Mouse (Mus musculus) neutrophil, adult 5-6 weeks (primary cell): ENCODE data around the gene Iffo1. TPM values are rescaled to one million over a fixed set of nuclear protein-coding genes. Genes with fewer than 3 reads are reported as not detected.
A peak's percentile ranks its signal among the peaks of the same experiment; 100 is the strongest.

Experiments
- ATAC-seq: fragments of 151-379, 151-347 bp; 2 replicates; pipeline ENCODE4 v1.8.0; 2017; ENCODE audit warnings: mild to moderate bottlenecking, moderate TSS enrichment; ENCODE audit not compliant: insufficient number of reproducible peaks, poor library complexity, low FRiP score, severe bottlenecking; ENCODE audit errors: extremely low read depth
- total RNA-seq: library from RNA; stranded (forward); fragments of 200-1000 nt; gene quantifications from 2 replicates; pipeline ENCODE4 v1.2.3, GENCODE M21; 2017

The Iffo1 gene
- 36.6 and 37.5 TPM in 2 replicates for total RNA-seq

DNA sequence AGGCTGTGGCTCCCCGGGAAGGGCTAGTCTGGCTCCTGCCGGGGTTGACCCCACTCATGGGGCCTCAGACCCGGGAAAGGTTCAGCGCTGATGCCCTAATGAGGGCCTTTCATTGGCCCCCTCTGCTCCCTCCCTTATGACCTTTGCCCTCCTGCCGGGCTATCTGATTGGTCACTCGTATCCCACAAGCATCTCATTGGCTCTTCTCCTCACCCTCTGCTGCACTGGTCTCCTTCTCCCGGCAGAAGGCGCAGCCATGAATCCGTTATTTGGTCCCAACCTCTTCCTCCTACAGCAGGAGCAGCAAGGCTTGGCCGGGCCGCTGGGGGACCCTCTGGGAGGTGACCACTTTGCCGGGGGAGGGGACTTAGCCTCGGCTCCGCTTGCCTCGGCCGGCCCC lies at the start of gene Iffo1:
Gene Iffo1 (plus strand): TSS at position 241 of the 400 bp plus-strand sequence.
- peak; percentile 86 for ATAC-seq

DNA sequence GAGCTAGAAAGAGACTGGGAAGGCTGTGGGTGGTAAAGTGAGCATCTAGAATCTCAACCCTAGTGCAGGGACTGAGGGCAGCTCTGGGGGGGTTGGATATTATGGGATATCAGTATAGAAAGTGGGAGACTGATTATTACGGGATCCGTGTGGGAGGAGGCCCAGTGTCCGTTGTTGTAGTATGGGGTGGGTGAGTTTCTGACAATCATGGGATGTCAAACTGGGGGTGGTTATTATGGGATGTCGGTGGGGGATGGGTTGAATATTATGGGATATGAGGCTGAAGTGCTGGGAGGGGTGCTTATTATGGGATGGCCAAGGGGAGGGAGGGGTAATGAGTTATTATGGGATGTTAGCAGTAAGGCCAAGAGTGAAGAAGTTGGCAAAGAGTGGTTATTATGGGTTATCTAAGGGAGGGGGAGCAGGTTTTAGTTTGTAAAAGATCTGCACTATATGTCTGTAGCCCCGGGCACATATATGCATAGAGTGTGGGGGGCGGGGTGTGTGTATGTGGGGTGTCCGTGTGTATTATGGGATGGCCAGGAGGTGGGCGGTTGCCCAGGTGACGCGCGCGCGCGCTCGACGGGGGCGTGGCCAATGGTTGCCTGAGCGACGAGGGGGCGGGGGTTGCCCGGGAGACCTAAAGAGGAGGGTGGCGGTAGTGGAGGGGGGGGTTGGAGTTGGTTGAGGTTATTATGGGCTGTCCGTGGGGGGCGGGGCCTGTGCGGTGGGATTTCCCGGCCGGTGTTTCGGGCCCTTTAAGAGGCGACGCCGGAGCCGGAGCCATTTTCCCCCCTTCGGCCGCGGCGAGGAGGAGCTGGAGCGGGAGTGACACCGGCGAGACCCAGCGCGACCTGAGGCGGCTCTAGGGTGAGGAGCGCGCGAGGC lies 49.4 kb upstream of the Iffo1 start, which contains the start of gene Chd4:
Gene Chd4 (plus strand): TSS at position 591 of the 888 bp plus-strand sequence.
- ATAC-seq: peak; percentile 58

DNA sequence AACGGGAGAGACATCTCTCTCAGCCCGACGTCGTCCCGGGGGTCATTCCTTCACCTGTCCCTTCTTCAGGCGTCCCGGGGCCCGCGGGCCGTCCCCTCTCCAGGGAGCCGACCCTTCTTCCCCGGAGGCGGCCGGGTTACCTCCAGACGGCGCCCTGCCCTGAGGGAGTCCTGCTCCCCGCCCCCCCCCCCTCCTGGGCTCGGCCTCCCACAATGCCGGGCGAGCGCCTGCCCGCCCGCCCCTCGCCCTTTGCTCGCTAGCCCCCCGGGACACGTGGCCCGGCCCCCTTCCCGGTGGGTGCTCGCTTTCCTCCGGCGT lies 48.8 kb upstream of the Iffo1 start:
- ATAC-seq: no peak

DNA sequence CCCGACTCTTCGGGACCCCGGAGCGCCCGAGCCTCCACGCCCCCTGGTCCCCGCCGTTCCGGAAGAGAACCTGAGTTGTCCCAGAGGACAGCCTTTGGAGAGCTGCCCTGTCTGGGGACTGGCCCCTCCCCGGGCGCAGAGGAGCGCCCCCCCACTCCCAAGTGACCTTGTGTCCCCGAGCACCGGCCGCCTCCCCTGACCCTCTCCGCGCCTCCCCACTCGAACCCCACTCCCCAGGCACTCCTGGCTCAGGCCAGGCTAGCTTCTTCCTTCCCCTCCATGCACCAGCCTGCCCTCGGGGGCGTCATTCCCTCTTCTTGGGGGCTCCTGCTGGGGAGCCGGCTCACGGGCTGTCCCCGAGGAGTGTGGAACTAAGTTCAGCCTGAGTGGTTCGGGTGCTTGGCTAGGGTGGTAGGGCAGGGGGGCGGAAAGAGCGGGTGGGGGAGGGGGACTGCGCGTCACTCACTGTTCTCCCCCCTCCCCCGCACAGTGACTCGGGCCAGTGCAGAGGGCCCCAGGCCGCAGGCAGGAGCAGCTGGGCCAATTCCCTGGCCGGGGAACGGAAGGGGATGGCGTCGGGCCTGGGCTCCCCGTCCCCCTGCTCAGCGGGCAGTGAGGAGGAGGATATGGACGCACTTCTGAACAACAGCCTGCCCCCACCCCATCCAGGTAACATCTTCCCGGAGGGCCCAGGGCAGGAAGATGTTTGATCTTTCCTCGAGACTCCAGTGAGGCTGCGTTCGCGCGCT lies 48.3 kb upstream of the Iffo1 start:
- peak; percentile 29; the same call in 1 of the 2 replicates for ATAC-seq

DNA sequence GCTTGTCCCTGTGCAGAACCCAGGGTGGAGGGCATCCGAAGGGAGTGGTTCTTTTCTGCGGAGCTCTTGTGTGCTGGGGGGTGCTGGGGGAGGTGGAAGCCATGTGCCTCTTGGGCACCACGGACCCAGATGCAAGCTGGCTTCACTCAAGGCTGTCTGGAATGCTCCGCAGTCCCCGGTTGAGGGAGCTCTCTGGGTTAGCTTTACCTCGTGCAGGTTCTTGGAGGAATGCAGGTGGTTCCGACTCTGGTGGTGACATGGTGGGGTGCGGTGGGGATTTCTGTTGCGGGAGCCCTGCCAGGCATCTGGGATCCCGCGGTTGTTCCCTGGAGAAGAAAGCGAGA lies 47.7 kb upstream of the Iffo1 start:
- ATAC-seq: no peak

DNA sequence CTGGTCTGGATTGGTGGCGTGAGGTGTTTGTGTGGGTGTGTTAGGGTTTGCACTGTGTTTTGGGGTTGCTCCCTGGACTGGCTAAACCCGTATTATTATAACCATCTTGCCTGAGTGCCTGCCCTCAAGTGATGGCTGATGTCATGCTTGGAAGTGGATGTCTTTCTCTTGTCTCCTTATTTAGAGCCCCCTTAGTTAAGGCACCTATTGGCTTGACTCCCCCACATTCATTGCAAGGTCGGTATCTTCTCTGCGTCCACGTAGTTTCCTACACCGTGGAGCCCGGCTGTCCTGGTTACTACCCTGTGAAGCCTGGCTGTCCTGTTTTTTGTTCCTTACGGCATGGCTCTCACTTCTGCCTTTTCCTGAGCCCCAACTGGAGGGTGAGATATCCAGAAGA lies 47.1 kb upstream of the Iffo1 start:
- ATAC-seq: no peak

DNA sequence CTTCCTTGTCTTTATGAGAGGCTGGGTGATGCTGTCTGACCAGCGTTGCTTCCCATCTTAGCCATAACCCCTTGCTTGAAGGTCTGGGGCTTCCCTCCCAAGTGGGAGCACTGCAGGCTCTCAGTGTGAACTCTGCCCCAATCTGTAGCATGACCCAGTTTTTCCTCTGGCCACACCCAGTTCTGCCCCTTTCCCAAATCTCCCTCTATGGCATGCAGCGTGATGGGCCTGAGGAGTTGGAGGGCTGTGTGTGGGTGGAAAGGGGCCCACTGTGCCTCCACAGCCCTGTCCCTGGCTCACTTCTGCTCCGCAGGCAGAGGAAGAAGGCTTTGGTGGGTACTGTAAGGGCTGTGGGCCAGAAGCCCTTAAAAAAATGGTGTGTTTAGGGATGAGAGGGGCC lies 46.5 kb upstream of the Iffo1 start:
- ATAC-seq: no peak

DNA sequence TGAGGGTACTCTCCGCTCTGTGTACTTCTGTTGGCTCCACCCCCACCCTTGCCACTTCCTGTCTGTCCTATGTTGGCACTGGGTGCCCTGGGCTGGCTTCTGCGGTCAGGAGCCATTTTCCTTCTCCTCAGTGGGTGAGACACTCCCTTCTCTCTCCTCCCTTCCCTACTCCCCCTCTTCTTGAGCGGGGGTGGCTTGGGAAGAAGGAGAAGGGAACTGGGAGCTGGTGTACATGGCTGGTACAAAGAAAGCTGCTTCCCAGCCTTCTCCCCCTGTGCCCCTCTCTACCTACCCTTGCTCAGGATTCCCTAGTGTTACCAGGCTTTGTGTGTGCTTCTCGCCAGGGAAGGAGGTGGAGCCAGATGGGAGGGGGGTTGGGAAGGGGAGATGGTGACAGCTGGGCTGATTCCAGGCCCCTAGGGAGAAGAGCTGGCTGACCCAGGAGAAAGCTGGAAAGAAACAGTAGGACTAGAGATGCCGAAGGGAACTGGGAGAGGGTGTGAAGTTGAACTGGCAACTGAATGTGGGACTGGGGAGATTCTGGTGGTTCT lies 45.5 kb upstream of the Iffo1 start:
- ATAC-seq: peak; percentile 43

DNA sequence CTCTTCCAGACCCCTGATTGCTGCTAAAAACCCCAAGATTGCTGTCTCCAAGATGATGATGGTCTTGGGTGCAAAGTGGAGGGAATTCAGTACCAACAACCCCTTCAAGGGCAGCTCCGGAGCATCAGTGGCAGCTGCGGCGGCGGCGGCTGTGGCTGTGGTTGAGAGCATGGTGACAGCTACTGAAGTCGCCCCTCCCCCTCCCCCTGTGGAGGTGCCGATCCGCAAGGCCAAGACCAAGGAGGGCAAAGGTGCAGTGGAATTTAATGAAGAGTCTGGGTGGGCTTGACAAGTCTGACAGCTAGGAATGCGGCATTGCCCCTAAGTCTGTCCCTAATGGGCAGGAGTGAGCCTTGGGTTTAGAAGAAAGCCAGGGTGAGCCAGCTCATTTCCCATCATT lies 43.6 kb upstream of the Iffo1 start:
- ATAC-seq: no peak

DNA sequence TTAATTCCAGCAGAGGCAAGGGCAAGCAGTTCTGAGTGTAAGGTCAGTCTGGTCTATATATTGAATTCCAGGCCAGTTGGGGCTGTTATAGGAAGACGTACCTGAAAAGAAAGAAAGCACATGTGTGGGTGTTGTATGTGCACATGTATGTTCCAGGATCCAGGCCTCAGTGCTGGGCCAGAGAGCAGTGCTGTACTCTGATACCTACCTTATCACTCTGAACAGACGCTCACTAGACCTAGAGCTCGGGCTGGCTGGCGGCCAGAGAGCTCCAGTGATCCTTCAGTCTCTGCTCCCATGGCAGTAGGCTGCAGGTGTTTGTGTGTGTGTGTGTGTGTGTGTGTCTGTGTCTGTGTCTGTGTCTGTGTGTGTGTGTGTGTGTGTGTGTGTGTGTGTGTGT lies 40.8 kb upstream of the Iffo1 start:
- ATAC-seq: no peak

DNA sequence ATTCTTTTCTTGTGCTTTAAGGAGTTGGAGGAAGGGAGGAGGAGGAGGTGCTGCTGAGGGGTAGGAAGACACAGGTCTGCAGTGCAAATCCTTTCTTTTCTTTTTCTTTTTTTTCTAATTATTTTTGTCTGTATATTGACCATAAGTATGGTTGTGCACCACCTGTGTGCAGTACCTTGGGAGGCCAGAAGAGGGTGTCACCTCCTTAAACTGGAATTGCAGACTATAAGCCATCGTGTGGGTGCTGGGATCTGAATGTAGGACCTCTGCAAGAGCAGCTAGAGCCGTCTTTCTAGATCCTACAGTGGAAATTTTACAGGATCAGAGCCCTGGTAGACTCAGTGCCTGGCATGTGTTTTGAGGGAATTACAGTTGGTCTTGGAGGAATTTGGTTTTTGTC lies 37.3 kb upstream of the Iffo1 start:
- no peak for ATAC-seq

DNA sequence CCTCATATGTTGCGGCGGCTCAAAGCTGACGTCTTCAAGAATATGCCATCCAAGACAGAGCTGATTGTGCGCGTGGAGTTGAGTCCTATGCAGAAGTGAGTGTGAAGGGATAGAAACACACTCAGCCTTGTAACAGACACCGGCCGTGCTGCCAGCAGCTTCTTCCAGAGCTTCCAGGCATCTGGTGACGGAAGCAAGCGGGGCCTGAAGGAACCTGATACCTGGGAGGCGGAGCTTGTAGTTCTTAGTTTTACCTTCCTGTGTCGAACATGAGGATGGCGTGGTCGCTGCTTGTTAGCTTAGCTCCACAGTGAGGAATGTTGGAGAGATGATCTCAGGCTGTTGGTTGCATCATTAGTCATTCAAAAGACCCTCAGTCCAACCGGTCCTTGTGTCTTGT lies 35.7 kb upstream of the Iffo1 start:
- ATAC-seq: no peak

DNA sequence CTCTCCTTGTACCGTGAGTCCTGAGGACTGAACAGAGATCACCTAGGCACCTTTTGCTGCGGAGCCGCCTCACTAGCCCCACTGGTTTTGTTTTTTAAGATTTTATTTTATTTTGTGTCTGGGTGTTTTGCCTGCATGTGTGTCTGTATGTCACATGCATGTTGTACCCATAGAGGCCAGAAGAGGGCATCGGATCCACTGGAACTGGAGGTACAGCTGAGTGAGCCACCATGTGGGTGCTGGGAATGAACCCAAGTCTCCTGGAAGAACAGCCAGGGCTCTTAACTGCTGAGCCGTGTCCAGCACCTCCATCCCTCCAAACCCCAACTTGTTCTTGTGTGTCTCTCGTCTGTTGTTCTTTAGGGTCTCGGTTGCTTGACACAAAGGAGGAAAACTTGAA lies 34.1 kb upstream of the Iffo1 start:
- no peak for ATAC-seq

DNA sequence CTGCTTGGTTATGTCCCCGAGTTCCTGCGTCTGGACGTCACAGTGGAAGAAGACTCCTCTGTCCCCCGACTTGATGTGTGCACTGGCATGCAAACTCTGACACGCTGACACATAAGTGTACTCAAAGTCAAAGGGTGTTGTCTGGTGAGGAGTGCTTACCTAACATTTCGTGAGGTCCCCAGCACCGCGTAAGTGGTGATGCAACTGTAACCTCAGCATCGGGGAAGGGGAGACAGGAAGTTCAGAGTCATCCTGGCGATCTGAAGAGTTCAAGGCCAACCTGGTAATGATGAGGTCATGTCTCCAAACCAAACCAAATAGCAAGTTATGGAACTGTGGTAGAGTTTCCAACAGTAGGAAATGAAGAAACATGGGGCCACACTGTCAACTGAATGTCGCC lies 32.5 kb upstream of the Iffo1 start:
- peak; percentile 51; the same call in 1 of the 2 replicates for ATAC-seq

DNA sequence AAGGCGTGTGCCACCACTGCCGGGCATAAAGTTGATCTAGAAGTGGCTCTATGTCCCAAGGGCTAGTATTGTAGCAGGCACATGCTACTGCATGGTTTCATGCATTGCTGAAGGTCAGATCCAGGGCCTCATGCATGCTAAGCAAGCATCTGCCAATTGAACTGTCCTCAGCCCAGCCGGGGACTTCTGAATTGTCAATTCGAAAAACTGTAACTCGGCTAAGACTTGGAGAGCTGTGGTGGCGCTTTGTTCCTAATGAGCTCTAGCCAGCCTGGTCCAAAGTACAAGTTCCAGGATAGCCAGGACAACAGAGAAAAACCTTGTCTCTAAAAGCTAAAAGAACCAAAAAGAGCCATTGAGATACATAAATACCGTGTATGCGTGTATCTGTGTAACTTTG lies 25.7 kb upstream of the Iffo1 start:
- ATAC-seq: no peak

DNA sequence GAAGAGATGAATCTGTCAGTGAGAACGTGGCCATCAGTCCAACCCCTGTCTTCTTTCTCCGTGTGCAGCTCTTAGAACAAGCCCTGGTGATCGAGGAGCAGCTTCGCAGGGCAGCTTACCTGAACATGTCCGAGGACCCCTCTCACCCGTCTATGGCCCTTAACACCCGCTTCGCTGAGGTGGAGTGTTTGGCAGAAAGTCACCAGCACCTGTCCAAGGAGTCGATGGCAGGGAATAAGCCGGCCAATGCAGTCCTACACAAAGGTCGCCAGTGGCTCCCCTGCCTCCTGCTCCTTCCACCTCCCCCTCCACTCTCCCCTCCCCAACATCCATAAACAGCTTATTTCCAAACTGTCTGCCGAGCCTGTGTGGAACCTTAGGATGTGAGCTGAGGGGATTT lies 16.3 kb upstream of the Iffo1 start:
- ATAC-seq: no peak

DNA sequence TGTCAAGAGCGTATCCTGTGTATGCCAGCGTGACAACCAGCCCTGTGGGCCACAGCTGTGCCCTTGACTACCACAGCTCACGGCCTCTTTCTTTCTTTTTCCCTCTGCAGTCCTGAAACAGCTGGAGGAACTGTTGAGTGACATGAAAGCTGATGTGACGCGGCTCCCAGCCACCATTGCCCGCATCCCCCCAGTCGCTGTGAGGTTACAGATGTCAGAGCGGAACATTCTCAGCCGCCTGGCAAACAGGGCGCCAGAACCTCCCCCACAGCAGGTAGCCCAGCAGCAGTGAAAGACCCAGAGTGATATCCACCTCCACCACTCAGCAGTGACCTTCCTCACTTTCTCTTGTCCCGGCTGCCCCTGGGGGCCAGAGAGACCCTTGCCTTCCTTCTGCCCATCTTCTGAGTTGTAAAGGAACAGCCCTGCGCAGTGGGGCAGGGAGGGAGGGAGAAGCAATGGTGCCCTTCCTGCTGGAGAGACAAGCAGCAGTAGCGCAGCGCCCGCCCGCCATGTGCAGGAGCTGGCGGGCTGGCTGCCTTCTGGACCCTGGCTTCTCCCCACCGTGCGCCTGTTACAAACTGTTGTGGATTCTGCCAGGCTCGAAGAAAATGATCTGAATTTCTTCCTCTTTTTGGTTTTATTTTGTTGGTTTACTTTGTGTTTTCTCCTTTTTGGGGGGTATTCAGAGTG lies 15.2 kb upstream of the Iffo1 start:
- ATAC-seq: no peak

DNA sequence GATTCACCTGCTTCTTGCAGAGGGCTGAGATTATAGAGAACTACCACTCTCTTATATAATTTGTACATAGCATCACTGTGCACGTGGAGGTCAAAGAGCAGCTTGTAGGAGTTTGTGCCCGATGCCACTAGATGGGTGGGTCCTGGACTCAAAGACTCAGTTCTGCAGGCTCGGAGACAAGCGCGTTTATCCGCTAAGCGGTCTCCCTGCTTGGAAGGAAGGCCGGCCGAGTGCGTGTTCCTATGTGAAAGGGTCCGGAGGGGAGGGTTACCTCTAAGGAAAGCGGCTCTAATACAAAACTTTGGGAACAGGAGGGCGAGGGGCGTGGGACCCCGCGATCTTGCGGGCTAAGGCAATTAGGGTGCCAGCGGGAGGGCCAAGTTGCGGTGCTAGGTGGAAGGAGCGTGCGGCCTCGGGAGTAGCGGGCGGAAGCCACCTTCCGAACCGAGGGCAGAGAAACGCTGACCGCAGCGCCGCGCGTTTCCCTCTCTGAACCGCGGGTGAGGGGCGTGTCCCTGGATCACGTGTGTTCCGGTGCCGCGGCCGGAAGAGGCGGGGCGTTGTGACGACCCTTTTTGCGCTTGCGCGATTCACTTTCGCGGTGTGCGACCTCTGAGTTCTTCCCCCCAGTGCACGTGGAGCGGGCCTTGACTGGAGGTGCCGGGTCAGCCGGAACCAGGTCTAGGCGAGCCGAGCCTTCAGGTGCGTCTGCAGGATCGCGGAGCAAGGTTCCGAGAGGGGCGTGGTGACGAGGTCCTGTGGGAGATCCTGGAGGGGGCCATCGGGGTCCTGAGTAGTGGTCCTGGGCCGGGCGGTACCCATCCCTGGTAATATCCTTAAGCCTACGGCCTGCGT lies 13.5 kb upstream of the Iffo1 start, which contains the start of gene Nop2:
Gene Nop2 (plus strand): TSS at position 608 of the 855 bp plus-strand sequence.
- peak; percentile 92 for ATAC-seq

DNA sequence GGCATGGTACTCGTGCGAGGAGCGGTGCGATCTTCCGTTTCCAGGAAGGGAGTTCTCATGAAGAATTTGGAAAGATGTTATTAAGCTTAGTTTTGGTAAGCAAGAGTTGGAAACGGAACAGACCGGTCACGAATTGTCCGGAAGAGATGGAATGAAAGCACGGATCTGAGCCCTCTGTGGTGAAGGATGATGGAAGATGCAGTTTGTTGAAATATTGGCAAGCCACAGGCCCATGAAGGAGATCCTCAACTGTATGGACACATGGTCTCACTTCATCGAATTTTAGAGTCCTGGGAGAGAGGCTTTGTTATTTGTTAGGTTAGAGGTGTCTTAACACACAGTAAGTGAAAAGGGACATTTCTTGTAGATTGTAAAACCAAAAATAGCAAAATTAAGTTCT lies 12.6 kb upstream of the Iffo1 start:
- ATAC-seq: no peak
